Mouse (Mus musculus) stomach, embryonic 14.5 days (tissue): ENCODE measurements at regions not wholly inside any gene's neighbourhood (a gene's known extent, or its start where the extent isn't known, plus 50 kb on each side); places are given as distances from the start of the nearest gene placed in this dataset.
A peak's percentile ranks its signal among the peaks of the same experiment; 100 is the strongest.
"Not testable (repeated sequence)": the region's sequence is repeated elsewhere in the genome, so short reads cannot be mapped to it uniquely, and the experiment has no call there.

ENCODE experiments used
- ATAC-seq: fragments of 200-750 bp; cut with Nextera tagmentation; 2 replicates; pipeline ENCODE4 v1.8.0; 2017; ENCODE audit warnings: low read depth, moderate TSS enrichment; ENCODE audit not compliant: insufficient number of reproducible peaks, insufficient read depth, low FRiP score
- H3K27ac ChIP-seq: fragments of 300-500 bp; sonication (generic); 2 replicates; pipeline ENCODE4 v1.5.1; 2014; ENCODE audit warnings: mild to moderate bottlenecking, low read length, moderate library complexity, mixed read lengths
- H3K27me3 ChIP-seq: fragments of 300-500 bp; sonication (generic); 2 replicates; pipeline ENCODE4 v1.6.1; 2014; ENCODE audit warnings: low read length, control low read depth, mixed read lengths; ENCODE audit not compliant: control insufficient read depth, insufficient read depth
- H3K36me3 ChIP-seq: fragments of 300-500 bp; sonication (generic); 2 replicates; pipeline ENCODE4 v1.6.1; 2014; ENCODE audit warnings: mild to moderate bottlenecking, control low read depth, low read length, moderate library complexity, mixed read lengths; ENCODE audit not compliant: control insufficient read depth, insufficient read depth
- H3K4me1 ChIP-seq: fragments of 300-500 bp; sonication (generic); 2 replicates; pipeline ENCODE4 v1.6.1; 2014; ENCODE audit warnings: low read length, control low read depth, mixed read lengths; ENCODE audit not compliant: control insufficient read depth, insufficient read depth
- H3K4me2 ChIP-seq: fragments of 300-500 bp; sonication (generic); replicated peaks from 2 replicates; pipeline ENCODE4 v1.6.1; 2014; ENCODE audit warnings: low read depth, low read length, control low read depth
- H3K4me3 ChIP-seq: fragments of 300-500 bp; sonication (generic); 2 replicates; pipeline ENCODE4 v1.5.1; 2014; ENCODE audit warnings: low read depth, low read length, control low read depth
- H3K9ac ChIP-seq: fragments of 300-500 bp; sonication (generic); replicated peaks from 2 replicates; pipeline ENCODE4 v1.6.1; 2014; ENCODE audit warnings: low read depth, mild to moderate bottlenecking, control low read depth, low read length, moderate library complexity, mixed read lengths
- H3K9me3 ChIP-seq: fragments of 300-500 bp; sonication (generic); 2 replicates; pipeline ENCODE4 v1.6.1; 2016; ENCODE audit warnings: low read depth, low read length, control low read depth; ENCODE audit not compliant: control insufficient read depth
- WGBS: fragments of 180-500 bp; shearing (Covaris S2); extraction: QIAGEN DNeasy Blood & Tissue Kit; methylation state at CpG from one replicate; pipeline ENCODE4 v1.1.7; 2014; 5-methylcytosine and 5-hydroxymethylcytosine counted together

- Histone ChIP-seq H3K4me1 (no peaks in the 10 kb centered on the region), H3K36me3 (no peaks in the 10 kb centered on the region), H3K4me2 (no peak overlapping the region), H3K9ac (no peak overlapping the region), H3K9me3 (no peaks in the 10 kb centered on the region), H3K27ac (no peak overlapping the region), H3K27me3 (no peaks in the 10 kb centered on the region), H3K4me3 (no peak overlapping the region)
- WGBS = 66% methylated on average over 3 of the region's 3 CpGs
- no peak for ATAC-seq
Observed at GRCm38 (mm10) chr16:19062557-19063400, 185.9 kb downstream of the Hira start.

DNA sequence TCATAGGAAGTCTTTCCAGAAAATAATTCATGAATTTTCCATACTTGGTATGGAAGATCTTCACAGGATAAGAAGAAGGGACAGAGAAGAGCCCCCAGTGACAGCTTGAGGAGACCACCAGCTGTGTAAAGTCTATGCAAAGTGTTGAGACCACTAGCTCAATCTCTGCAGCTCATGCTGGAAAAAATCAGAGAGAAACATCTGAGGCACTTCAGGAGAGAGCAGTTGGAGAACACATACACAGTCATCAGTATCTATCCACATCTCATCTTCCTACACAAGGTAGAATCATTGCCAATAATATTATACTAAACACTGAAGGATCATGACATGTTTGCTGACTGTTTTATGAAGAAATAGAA, 186.5 kb downstream of the Hira start:
- no peaks in the 10 kb centered on the region for H3K9me3 ChIP-seq
- H3K4me2 ChIP-seq = no peak overlapping the region

DNA sequence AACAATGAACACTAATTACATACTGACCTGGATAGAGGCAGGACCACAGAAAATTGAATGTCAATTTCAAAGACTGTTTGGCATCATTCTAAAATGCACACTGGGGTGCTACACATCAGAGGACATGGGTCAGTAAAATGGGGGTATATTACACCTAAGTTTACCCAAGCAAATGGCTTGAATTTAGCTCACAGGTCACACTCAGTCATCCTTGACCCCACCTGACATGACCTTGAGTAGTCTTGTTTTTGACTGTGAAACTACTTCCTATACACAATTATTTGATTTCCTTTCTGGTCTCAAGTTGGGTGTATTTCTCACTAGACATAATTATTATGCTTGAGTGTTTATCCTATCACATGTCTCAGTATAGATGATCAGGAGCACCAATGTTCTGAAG, 187.6 kb downstream of the Hira start:
- Histone ChIP-seq H3K27ac (no peak overlapping the region), H3K4me2 (no peak overlapping the region), H3K27me3 (no peaks in the 10 kb centered on the region), H3K36me3 (no peaks in the 10 kb centered on the region), H3K4me3 (no peak overlapping the region), H3K9me3 (no peaks in the 10 kb centered on the region), H3K4me1 (no peaks in the 10 kb centered on the region), H3K9ac (no peak overlapping the region)
- ATAC-seq = no peak

More for the DNA sequence above, 186.5 kb downstream of the Hira start:
- no peak overlapping the region for H3K4me3 ChIP-seq
- ATAC-seq = no peak
- H3K27me3 ChIP-seq = no peaks in the 10 kb centered on the region
- no peak overlapping the region for H3K9ac ChIP-seq
- H3K27ac ChIP-seq = no peak overlapping the region
- H3K4me1 ChIP-seq = no peaks in the 10 kb centered on the region
- H3K36me3 ChIP-seq = no peaks in the 10 kb centered on the region

GRCm38 (mm10) chr16:19065543-19066141, 188.8 kb downstream of the Hira start:
- Histone ChIP-seq H3K4me2 (no peak overlapping the region), H3K9me3 (no peaks in the 10 kb centered on the region), H3K9ac (no peak overlapping the region), H3K27me3 (no peaks in the 10 kb centered on the region), H3K27ac (no peak overlapping the region), H3K4me3 (no peak overlapping the region), H3K4me1 (no peaks in the 10 kb centered on the region), H3K36me3 (no peaks in the 10 kb centered on the region)
- 74% methylated on average over 2 of the region's 2 CpGs for WGBS
- no peak for ATAC-seq

DNA sequence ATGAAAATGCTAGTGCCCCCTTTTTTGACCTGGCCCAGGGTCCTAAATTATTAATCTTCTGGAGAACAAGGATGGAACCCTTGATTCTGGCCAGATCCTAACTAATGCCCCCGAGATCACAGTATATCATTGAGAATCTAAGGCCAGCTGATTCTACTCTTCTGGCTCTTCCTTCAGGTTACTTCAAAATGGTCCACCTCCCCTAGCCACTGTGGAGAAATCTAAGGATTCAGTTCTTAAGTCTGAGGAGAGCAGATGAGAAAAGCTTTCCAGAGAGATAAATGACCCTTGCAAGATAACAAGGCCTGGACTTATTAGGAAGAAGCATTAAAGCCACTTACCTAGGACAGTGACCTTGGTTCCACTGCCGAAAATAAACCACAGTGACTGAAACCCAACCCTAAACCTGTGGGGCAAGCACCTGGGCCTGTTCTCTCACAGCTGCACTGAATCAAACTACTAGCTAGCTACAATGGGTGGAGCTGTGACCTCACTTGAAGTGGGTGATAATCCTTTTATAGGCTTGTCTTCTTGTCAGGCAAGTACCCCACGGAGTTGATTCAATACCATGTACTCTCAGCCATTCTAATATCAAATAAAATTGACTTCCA, 190.0 kb downstream of the Hira start:
- Histone ChIP-seq H3K4me2 (no peak overlapping the region), H3K4me3 (no peak overlapping the region), H3K36me3 (no peaks in the 10 kb centered on the region), H3K4me1 (no peaks in the 10 kb centered on the region), H3K9ac (no peak overlapping the region), H3K27me3 (no peaks in the 10 kb centered on the region), H3K9me3 (no peaks in the 10 kb centered on the region), H3K27ac (no peak overlapping the region)
- ATAC-seq = no peak
- 57% methylated on average over 3 of the region's 3 CpGs for WGBS

- H3K27ac ChIP-seq, H3K9ac ChIP-seq, ATAC-seq, H3K4me1 ChIP-seq, H3K4me2 ChIP-seq, H3K4me3 ChIP-seq, H3K36me3 ChIP-seq, H3K9me3 ChIP-seq, H3K27me3 ChIP-seq: not testable (repeated sequence)
- 64% methylated on average over 8 of the region's 8 CpGs for WGBS
Observed at GRCm38 (mm10) chr16:19083503-19083902, 206.7 kb downstream of the Hira start.

DNA sequence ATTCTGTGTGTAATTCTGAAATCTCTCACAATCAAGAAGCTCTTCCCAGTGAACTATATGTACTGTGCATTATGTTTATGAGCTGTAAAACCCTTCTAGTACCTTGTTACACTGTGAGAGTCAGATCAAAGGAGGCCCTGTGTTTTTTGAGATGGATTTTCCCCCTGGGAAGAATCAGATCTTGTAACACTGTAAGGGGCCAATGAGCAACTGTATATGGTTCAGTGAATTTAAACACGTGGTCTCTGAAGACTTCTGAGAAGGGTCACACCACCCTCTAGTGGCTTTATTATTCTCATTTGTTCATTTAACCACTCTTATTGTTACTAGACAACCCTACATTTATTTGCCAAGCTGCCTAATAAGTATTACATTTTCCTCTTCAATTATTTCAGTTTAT, 211.1 kb downstream of the Hira start:
- Histone ChIP-seq H3K4me2 (no peak overlapping the region), H3K9me3 (no peaks in the 10 kb centered on the region), H3K36me3 (no peaks in the 10 kb centered on the region), H3K4me3 (no peak overlapping the region), H3K4me1 (no peaks in the 10 kb centered on the region), H3K9ac (no peak overlapping the region), H3K27me3 (no peaks in the 10 kb centered on the region), H3K27ac (no peak overlapping the region)
- ATAC-seq = 0 out of 2 replicates have a peak, but pooled peaks have one; percentile 49
- 10% methylated on average over 1 of the region's 1 CpGs for WGBS
